Mouse (Mus musculus): ENCODE measurements at regions not wholly inside any gene's neighbourhood (a gene's known extent, or its start where the extent isn't known, plus 50 kb on each side); places are given as distances from the start of the nearest gene placed in this dataset.

GRCm38 (mm10) chr10:119294454-119295149 is 54.7 kb upstream of the Cand1 start:
- H3K4me3 ChIP-seq = no peak overlapping the region
- 57% methylated on average over 14 of the region's 14 CpGs for WGBS
- no peaks in the 10 kb centered on the region for H3K27me3 ChIP-seq (ENCODE audit: poor library complexity, severe bottlenecking)
- H3K9me3 ChIP-seq = no peaks in the 10 kb centered on the region
- H3K4me1 ChIP-seq = no peaks in the 10 kb centered on the region
- DNase-seq (ENCODE audit: extremely low spot score, low spot score) = peak; percentile 32
- H3K27ac ChIP-seq = no peak overlapping the region
- no peaks in the 10 kb centered on the region for H3K36me3 ChIP-seq (replicated peaks)

- H3K4me3 ChIP-seq = no peak overlapping the region
- H3K27me3 ChIP-seq (ENCODE audit: poor library complexity, severe bottlenecking) = no peaks in the 10 kb centered on the region
- no peaks in the 10 kb centered on the region for H3K9me3 ChIP-seq
- no peak for DNase-seq (ENCODE audit: extremely low spot score, low spot score)
- WGBS = 90% methylated on average over 8 of the region's 8 CpGs
- no peak overlapping the region for H3K27ac ChIP-seq
- no peaks in the 10 kb centered on the region for H3K4me1 ChIP-seq
- H3K36me3 ChIP-seq (replicated peaks) = no peaks in the 10 kb centered on the region
These were observed 53.5 kb upstream of the Cand1 start for GRCm38 (mm10) chr10:119293372-119293771.
